Mouse (Mus musculus) limb, embryonic 10.5 days (tissue): Measurements from ENCODE around the gene Car6. TPM values are rescaled to one million over a fixed set of nuclear protein-coding genes. Genes with fewer than 3 reads are reported as not detected.

Experiments used
- DNase-seq: peaks from one replicate; pipeline ENCODE4 v3.0.0-alpha.2; 2017; ENCODE audit warnings: low spot score
- H3K27ac ChIP-seq: fragments of 300-500 bp; sonication (generic); 2 replicates; pipeline ENCODE4 v1.5.1; 2016; ENCODE audit warnings: mild to moderate bottlenecking
- H3K27me3 ChIP-seq: fragments of 300-500 bp; sonication (generic); 2 replicates; pipeline ENCODE4 v1.6.1; 2016; ENCODE audit warnings: low read depth, mild to moderate bottlenecking; ENCODE audit not compliant: poor library complexity, severe bottlenecking
- H3K36me3 ChIP-seq: fragments of 300-500 bp; sonication (generic); 2 replicates; pipeline ENCODE4 v1.6.1; 2016; ENCODE audit warnings: mild to moderate bottlenecking, moderate library complexity
- H3K4me1 ChIP-seq: fragments of 300-500 bp; sonication (generic); 2 replicates; pipeline ENCODE4 v1.6.1; 2016
- H3K4me3 ChIP-seq: fragments of 300-500 bp; sonication (generic); 2 replicates; pipeline ENCODE4 v1.5.1; 2016; ENCODE audit warnings: mild to moderate bottlenecking, moderate library complexity
- H3K9me3 ChIP-seq: fragments of 300-500 bp; sonication (generic); replicated peaks from 2 replicates; pipeline ENCODE4 v1.6.1; 2016; ENCODE audit warnings: mild to moderate bottlenecking
- WGBS: fragments of 180-500 bp; shearing (Covaris S2); methylation state at CpG from one replicate; pipeline ENCODE4 v1.1.7; 2016; 5-methylcytosine and 5-hydroxymethylcytosine counted together
- polyA plus RNA-seq: library from polyadenylated mRNA; unstranded; fragments of >200 nt; fragmentation: Nextera tagmentation; extraction: Ambion mirVana; gene quantifications from 2 replicates; pipeline ENCODE4 v1.2.1, GENCODE M21; 2016

Car6 gene
- polyA plus RNA-seq, 1 experiment from 2014 or later, result not detected

GRCm38 (mm10) chr4:150236521-150237481, 35.7 kb upstream of the Car6 start, which contains the start of gene Eno1:
Gene Eno1 (plus strand): TSS chr4:150236721.
- Histone ChIP-seq H3K4me3 (peak within 1 kb of the TSS; percentile 96), H3K36me3 (peaks cover 33% of the 10 kb centered on the region), H3K27ac (peak within 1 kb of the TSS; percentile 99), H3K9me3 (no peaks in the 10 kb centered on the region), H3K27me3 (no peaks in the 10 kb centered on the region), H3K4me1 (peaks cover 65% of the 10 kb centered on the region)
- peak; percentile 100 for DNase-seq
- under 1% methylated on average over 78 of the region's 78 CpGs for WGBS

- WGBS, result 82% methylated on average over 8 of the region's 8 CpGs
These were observed 34.9 kb upstream of the Car6 start for GRCm38 (mm10) chr4:150236031-150236430.

GRCm38 (mm10) chr4:150235585-150235984, 34.5 kb upstream of the Car6 start:
- Histone ChIP-seq H3K9me3 (no peaks in the 10 kb centered on the region), H3K27me3 (no peaks in the 10 kb centered on the region), H3K27ac (peak overlapping the region; percentile 99), H3K4me1 (peaks cover 67% of the 10 kb centered on the region), H3K36me3 (peaks cover 20% of the 10 kb centered on the region), H3K4me3 (no peak overlapping the region)
- WGBS, result 79% methylated on average over 4 of the region's 4 CpGs
- no peak for DNase-seq

More at GRCm38 (mm10) chr4:150236031-150236430, 34.9 kb upstream of the Car6 start:
- H3K36me3 ChIP-seq, result peaks cover 25% of the 10 kb centered on the region
- no peaks in the 10 kb centered on the region for H3K27me3 ChIP-seq
- H3K4me1 ChIP-seq, result peaks cover 65% of the 10 kb centered on the region
- no peaks in the 10 kb centered on the region for H3K9me3 ChIP-seq
- peak overlapping the region; percentile 99 for H3K27ac ChIP-seq
- DNase-seq, result no peak
- peak overlapping the region; percentile 96 for H3K4me3 ChIP-seq

- DNase-seq, result no peak
- Histone ChIP-seq H3K4me1 (peaks cover 67% of the 10 kb centered on the region), H3K9me3 (no peaks in the 10 kb centered on the region), H3K27me3 (no peaks in the 10 kb centered on the region), H3K36me3 (peaks cover 12% of the 10 kb centered on the region), H3K4me3 (no peak overlapping the region), H3K27ac (peak overlapping the region; percentile 75)
- 35% methylated on average over 8 of the region's 8 CpGs for WGBS
These were observed 33.6 kb upstream of the Car6 start for GRCm38 (mm10) chr4:150234599-150235327.

DNA sequence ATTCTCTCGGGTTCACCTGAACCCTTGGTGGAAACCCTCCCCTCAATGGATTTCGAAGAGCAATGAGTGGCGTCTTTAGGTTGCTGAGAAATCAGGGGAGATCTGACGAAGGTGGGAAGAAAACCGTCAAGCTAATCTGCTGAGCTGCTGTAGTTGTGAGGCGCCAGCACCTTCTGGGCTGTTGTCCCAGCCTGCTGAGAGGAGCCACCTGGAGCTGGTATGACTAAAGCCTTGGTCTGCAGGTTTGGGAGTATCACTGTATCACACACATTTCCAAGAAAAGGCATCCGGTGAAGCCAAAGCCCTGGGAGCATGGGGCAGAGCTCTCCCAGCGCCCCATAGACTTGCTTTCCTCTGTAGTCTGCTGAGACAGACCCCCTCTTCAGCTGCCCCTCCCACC, 30.7 kb upstream of the Car6 start:
- DNase-seq, result no peak
- H3K27ac ChIP-seq, result peak overlapping the region; percentile 54; the same call in 1 of the 2 replicates
- H3K4me3 ChIP-seq, result no peak overlapping the region
- no peaks in the 10 kb centered on the region for H3K9me3 ChIP-seq
- no peaks in the 10 kb centered on the region for H3K27me3 ChIP-seq
- peaks cover 69% of the 10 kb centered on the region for H3K4me1 ChIP-seq
- no peaks in the 10 kb centered on the region for H3K36me3 ChIP-seq
- WGBS, result 47% methylated on average over 8 of the region's 8 CpGs

DNA sequence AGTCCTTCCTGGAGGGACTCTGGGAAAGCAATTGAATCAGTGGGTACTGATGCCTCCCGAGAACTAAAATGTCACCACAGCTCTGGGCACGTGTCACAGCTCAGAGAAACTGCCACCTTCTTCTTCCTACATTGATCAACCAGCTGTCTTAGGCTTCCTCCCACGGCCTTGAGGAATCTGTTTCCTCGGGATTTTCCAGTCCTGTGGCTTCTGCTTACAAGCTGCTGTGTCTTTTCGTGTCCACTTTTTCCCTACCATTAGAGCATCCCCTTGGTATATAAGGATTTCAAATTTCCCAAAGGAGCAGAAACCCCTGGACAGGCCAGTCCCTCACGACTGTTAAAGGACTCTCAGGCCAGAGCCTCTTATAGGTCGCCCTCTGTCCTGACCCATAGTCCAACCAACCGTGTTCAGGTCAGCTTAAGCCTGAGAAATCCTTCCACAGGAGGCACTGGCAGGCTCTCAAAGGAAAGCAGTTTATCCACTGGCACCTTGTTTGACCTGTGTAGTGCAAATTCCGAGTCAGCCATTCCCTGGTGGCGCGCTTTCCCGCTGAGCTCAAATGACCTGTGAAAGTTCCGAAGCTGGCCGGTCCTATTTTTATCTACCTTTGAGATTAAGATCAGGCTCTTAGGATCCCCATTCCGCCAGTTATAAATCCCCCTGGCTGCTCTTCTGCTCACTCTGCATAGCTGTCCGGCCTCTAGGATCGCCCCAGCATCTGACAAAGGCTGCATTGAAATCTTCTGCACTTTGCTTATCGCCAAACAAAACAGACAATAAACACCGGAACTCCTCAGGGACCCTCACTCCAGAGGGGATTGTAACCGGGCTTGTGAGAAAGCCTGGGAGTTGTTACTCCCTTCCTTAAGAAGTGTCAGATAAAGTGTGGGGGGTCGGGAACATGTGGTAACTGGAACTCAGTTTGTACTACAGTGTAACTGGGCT, 29.6 kb upstream of the Car6 start:
- Histone ChIP-seq H3K4me1 (peaks cover 63% of the 10 kb centered on the region), H3K36me3 (no peaks in the 10 kb centered on the region), H3K4me3 (no peak overlapping the region), H3K9me3 (no peaks in the 10 kb centered on the region), H3K27ac (peak overlapping the region; percentile 72), H3K27me3 (no peaks in the 10 kb centered on the region)
- DNase-seq, result no peak
- 5% methylated on average over 21 of the region's 21 CpGs for WGBS

GRCm38 (mm10) chr4:150229747-150230390, 28.7 kb upstream of the Car6 start:
- Histone ChIP-seq H3K27me3 (no peaks in the 10 kb centered on the region), H3K36me3 (no peaks in the 10 kb centered on the region), H3K27ac (peak overlapping the region; percentile 72), H3K4me3 (no peak overlapping the region), H3K9me3 (no peaks in the 10 kb centered on the region), H3K4me1 (peaks cover 57% of the 10 kb centered on the region)
- 19% methylated on average over 8 of the region's 15 CpGs for WGBS
- no peak for DNase-seq

- WGBS, result 44% methylated on average over 7 of the region's 7 CpGs
These were observed 27.6 kb upstream of the Car6 start for GRCm38 (mm10) chr4:150228581-150229348.

GRCm38 (mm10) chr4:150226818-150227688, 25.9 kb upstream of the Car6 start:
- no peak overlapping the region for H3K27ac ChIP-seq
- peaks cover 48% of the 10 kb centered on the region for H3K4me1 ChIP-seq
- H3K4me3 ChIP-seq, result no peak overlapping the region
- WGBS, result 69% methylated on average over 7 of the region's 7 CpGs
- H3K9me3 ChIP-seq, result no peaks in the 10 kb centered on the region
- H3K36me3 ChIP-seq, result no peaks in the 10 kb centered on the region
- no peak for DNase-seq
- no peaks in the 10 kb centered on the region for H3K27me3 ChIP-seq

More at GRCm38 (mm10) chr4:150228581-150229348, 27.6 kb upstream of the Car6 start:
- Histone ChIP-seq H3K27me3 (no peaks in the 10 kb centered on the region), H3K4me1 (peaks cover 51% of the 10 kb centered on the region), H3K9me3 (no peaks in the 10 kb centered on the region), H3K4me3 (no peak overlapping the region), H3K27ac (0 out of 2 replicates have a peak overlapping the region, but pooled peaks have one; percentile 9), H3K36me3 (no peaks in the 10 kb centered on the region)
- no peak for DNase-seq

- Histone ChIP-seq H3K4me3 (no peak overlapping the region), H3K27me3 (no peaks in the 10 kb centered on the region), H3K36me3 (no peaks in the 10 kb centered on the region), H3K9me3 (no peaks in the 10 kb centered on the region), H3K27ac (no peak overlapping the region), H3K4me1 (peaks cover 45% of the 10 kb centered on the region)
- WGBS, result 92% methylated on average over 1 of the region's 1 CpGs
- DNase-seq, result no peak
These were observed 24.6 kb upstream of the Car6 start for GRCm38 (mm10) chr4:150225700-150226099.
